Mouse (Mus musculus): Measurements from ENCODE around the gene Cadps2.
A peak's percentile ranks its signal among the peaks of the same experiment; 100 is the strongest.

Cadps2 gene

GRCm38 (mm10) chr6:23839009-23839811 lies at the start of gene Cadps2:
Gene Cadps2, minus strand, starts transcription at chr6:23839421.
- DNase-seq (ENCODE audit: low spot score) = peak; percentile 16

GRCm38 (mm10) chr6:23886418-23886817 lies 47.2 kb upstream of the Cadps2 start:
- peak; percentile 6 for DNase-seq (ENCODE audit: low spot score)

GRCm38 (mm10) chr6:23876765-23877408 lies 37.7 kb upstream of the Cadps2 start:
- no peak for DNase-seq (ENCODE audit: low spot score)

GRCm38 (mm10) chr6:23876363-23876762 lies 37.1 kb upstream of the Cadps2 start:
- DNase-seq (ENCODE audit: low spot score) = no peak

- DNase-seq (ENCODE audit: low spot score) = no peak
Measured at GRCm38 (mm10) chr6:23873812-23874211, 34.6 kb upstream of the Cadps2 start.

GRCm38 (mm10) chr6:23873231-23873630 lies 34.0 kb upstream of the Cadps2 start:
- DNase-seq (ENCODE audit: low spot score) = no peak

- DNase-seq (ENCODE audit: low spot score) = no peak
Measured at GRCm38 (mm10) chr6:23869971-23870370, 30.8 kb upstream of the Cadps2 start.

- no peak for DNase-seq (ENCODE audit: low spot score)
Measured at GRCm38 (mm10) chr6:23866298-23866697, 27.1 kb upstream of the Cadps2 start.

- no peak for DNase-seq (ENCODE audit: low spot score)
Measured at GRCm38 (mm10) chr6:23853464-23853863, 14.2 kb upstream of the Cadps2 start.

- DNase-seq (ENCODE audit: low spot score) = no peak
Measured at GRCm38 (mm10) chr6:23840001-23840400, 780 bp upstream of the Cadps2 start.

- DNase-seq (ENCODE audit: low spot score) = no peak
Measured at GRCm38 (mm10) chr6:23838401-23839008, 716 bp downstream of the Cadps2 start.

GRCm38 (mm10) chr6:23837631-23838030 lies 1.6 kb downstream of the Cadps2 start:
- no peak for DNase-seq (ENCODE audit: low spot score)

- no peak for DNase-seq (ENCODE audit: low spot score)
Measured at GRCm38 (mm10) chr6:23837127-23837526, 2.1 kb downstream of the Cadps2 start.

GRCm38 (mm10) chr6:23836694-23837093 lies 2.5 kb downstream of the Cadps2 start:
- DNase-seq (ENCODE audit: low spot score) = no peak

GRCm38 (mm10) chr6:23835552-23835951 lies 3.7 kb downstream of the Cadps2 start:
- no peak for DNase-seq (ENCODE audit: low spot score)

GRCm38 (mm10) chr6:23830741-23831140 lies 8.5 kb downstream of the Cadps2 start:
- no peak for DNase-seq (ENCODE audit: low spot score)

- no peak for DNase-seq (ENCODE audit: low spot score)
Measured at GRCm38 (mm10) chr6:23829338-23829737, 9.9 kb downstream of the Cadps2 start.

- no peak for DNase-seq (ENCODE audit: low spot score)
Measured at GRCm38 (mm10) chr6:23821819-23822218, 17.4 kb downstream of the Cadps2 start.

GRCm38 (mm10) chr6:23810087-23810486 lies 29.1 kb downstream of the Cadps2 start:
- DNase-seq (ENCODE audit: low spot score) = no peak

GRCm38 (mm10) chr6:23809344-23809743 lies 29.9 kb downstream of the Cadps2 start:
- no peak for DNase-seq (ENCODE audit: low spot score)

GRCm38 (mm10) chr6:23805333-23805732 lies 33.9 kb downstream of the Cadps2 start:
- no peak for DNase-seq (ENCODE audit: low spot score)

GRCm38 (mm10) chr6:23791822-23792221 lies 47.4 kb downstream of the Cadps2 start:
- DNase-seq (ENCODE audit: low spot score) = no peak

GRCm38 (mm10) chr6:23777641-23778040 lies 61.6 kb downstream of the Cadps2 start:
- DNase-seq (ENCODE audit: low spot score) = no peak

Measured in ovary, adult 18-20 months (tissue).